Mouse (Mus musculus) brain, embryonic 18.5 days (tissue): ENCODE measurements around the gene D5Ertd579e.
"Not testable (repeated sequence)": the region's sequence is repeated elsewhere in the genome, so short reads cannot be mapped to it uniquely, and the experiment has no call there.

ENCODE experiments used
- DNase-seq: peaks from one replicate; pipeline ENCODE4 v3.0.0-alpha.2; 2012; ENCODE audit warnings: low read depth, low spot score

The D5Ertd579e gene

GRCm38 (mm10) chr5:36683586-36683985 is 12.2 kb downstream of the D5Ertd579e start:
- no peak for DNase-seq

- no peak for DNase-seq
These were observed 14.6 kb downstream of the D5Ertd579e start for GRCm38 (mm10) chr5:36681219-36681618.

GRCm38 (mm10) chr5:36679918-36680598 is 15.8 kb downstream of the D5Ertd579e start:
- no peak for DNase-seq

- no peak for DNase-seq
These were observed 17.0 kb downstream of the D5Ertd579e start for GRCm38 (mm10) chr5:36678799-36679198.

GRCm38 (mm10) chr5:36677907-36678306 is 17.9 kb downstream of the D5Ertd579e start:
- no peak for DNase-seq

- DNase-seq, result no peak
These were observed 20.4 kb downstream of the D5Ertd579e start for GRCm38 (mm10) chr5:36675466-36675865.

GRCm38 (mm10) chr5:36674658-36675433 is 21.0 kb downstream of the D5Ertd579e start:
- no peak for DNase-seq

GRCm38 (mm10) chr5:36669021-36670008 is 26.5 kb downstream of the D5Ertd579e start:
- no peak for DNase-seq

- no peak for DNase-seq
These were observed 27.3 kb downstream of the D5Ertd579e start for GRCm38 (mm10) chr5:36668572-36668971.

GRCm38 (mm10) chr5:36667986-36668385 is 27.8 kb downstream of the D5Ertd579e start:
- DNase-seq, result not testable (repeated sequence)

GRCm38 (mm10) chr5:36667165-36667564 is 28.7 kb downstream of the D5Ertd579e start:
- no peak for DNase-seq

GRCm38 (mm10) chr5:36666699-36667098 is 29.1 kb downstream of the D5Ertd579e start:
- not testable (repeated sequence) for DNase-seq

- no peak for DNase-seq
These were observed 32.5 kb downstream of the D5Ertd579e start for GRCm38 (mm10) chr5:36663329-36663728.

- DNase-seq, result peak; percentile 34
These were observed 34.7 kb downstream of the D5Ertd579e start for GRCm38 (mm10) chr5:36660977-36661760.

- no peak for DNase-seq
These were observed 70.2 kb downstream of the D5Ertd579e start for GRCm38 (mm10) chr5:36625612-36626011.

GRCm38 (mm10) chr5:36623670-36624069 is 72.2 kb downstream of the D5Ertd579e start:
- no peak for DNase-seq

- DNase-seq, result no peak
These were observed 74.8 kb downstream of the D5Ertd579e start for GRCm38 (mm10) chr5:36621058-36621449.

GRCm38 (mm10) chr5:36620409-36621057 is 75.3 kb downstream of the D5Ertd579e start:
- no peak for DNase-seq

GRCm38 (mm10) chr5:36618890-36619289 is 76.9 kb downstream of the D5Ertd579e start:
- DNase-seq, result no peak

- no peak for DNase-seq
These were observed 77.5 kb downstream of the D5Ertd579e start for GRCm38 (mm10) chr5:36618356-36618755.
